Mouse (Mus musculus) embryonic facial prominence, embryonic 11.5 days (tissue): ENCODE data around the gene Scube3. TPM values are rescaled to one million over a fixed set of nuclear protein-coding genes. Genes with fewer than 3 reads are reported as not detected.

Experiments used
- ATAC-seq: fragments of 200-750 bp; cut with Nextera tagmentation; replicated peaks from 2 replicates; pipeline ENCODE4 v1.8.0; 2017; ENCODE audit warnings: low read depth; ENCODE audit not compliant: insufficient number of reproducible peaks, low FRiP score, low TSS enrichment
- DNase-seq: peaks from one replicate; pipeline ENCODE4 v3.0.0-alpha.2; 2015; ENCODE audit warnings: low spot score
- H3K27ac ChIP-seq: fragments of 300-500 bp; sonication (generic); replicated peaks from 2 replicates; pipeline ENCODE4 v1.5.1; 2014; ENCODE audit warnings: mild to moderate bottlenecking, low read depth, low read length, control low read depth
- H3K27me3 ChIP-seq: fragments of 300-500 bp; sonication (generic); 2 replicates; pipeline ENCODE4 v1.6.1; 2014; ENCODE audit warnings: mild to moderate bottlenecking, low read length, moderate library complexity, mixed read lengths; ENCODE audit not compliant: control insufficient read depth, insufficient read depth
- H3K36me3 ChIP-seq: fragments of 300-500 bp; sonication (generic); replicated peaks from 2 replicates; pipeline ENCODE4 v1.6.1; 2014; ENCODE audit warnings: low read depth, mild to moderate bottlenecking, low read length, moderate library complexity, mixed read lengths; ENCODE audit not compliant: control insufficient read depth, insufficient read depth
- H3K4me1 ChIP-seq: fragments of 300-500 bp; sonication (generic); 2 replicates; pipeline ENCODE4 v1.6.1; 2014; ENCODE audit warnings: low read length, mixed read lengths; ENCODE audit not compliant: control insufficient read depth, insufficient read depth
- H3K4me2 ChIP-seq: fragments of 300-500 bp; sonication (generic); 2 replicates; pipeline ENCODE4 v1.6.1; 2014; ENCODE audit warnings: low read depth, mild to moderate bottlenecking, control low read depth, low read length, moderate library complexity
- H3K4me3 ChIP-seq: fragments of 300-500 bp; sonication (generic); 2 replicates; pipeline ENCODE4 v1.5.1; 2014; ENCODE audit warnings: low read depth, low read length, control low read depth
- H3K9ac ChIP-seq: fragments of 300-500 bp; sonication (generic); replicated peaks from 2 replicates; pipeline ENCODE4 v1.6.1; 2014; ENCODE audit warnings: mild to moderate bottlenecking, control low read depth, low read length
- H3K9me3 ChIP-seq: fragments of 300-500 bp; sonication (generic); replicated peaks from 2 replicates; pipeline ENCODE4 v1.6.1; 2016; ENCODE audit warnings: mild to moderate bottlenecking, low read length, inconsistent platforms, mixed read lengths; ENCODE audit not compliant: control insufficient read depth
- WGBS: fragments of 180-500 bp; shearing (Covaris S2); extraction: QIAGEN DNeasy Blood & Tissue Kit; methylation state at CpG from one replicate; pipeline ENCODE4 v1.1.7; 2014; 5-methylcytosine and 5-hydroxymethylcytosine counted together
- polyA plus RNA-seq: library from polyadenylated mRNA; unstranded; fragments of >200 nt; fragmentation: Nextera tagmentation; extraction: Ambion mirVana; gene quantifications from 2 replicates; pipeline ENCODE4 v1.2.1, GENCODE M21; 2014

The Scube3 gene
- polyA plus RNA-seq, 1 experiment from 2014 or later, result 8.6 TPM

- no peak overlapping the region for H3K27ac ChIP-seq
- no peak for ATAC-seq
- no peaks in the 10 kb centered on the region for H3K27me3 ChIP-seq
- no peaks in the 10 kb centered on the region for H3K9me3 ChIP-seq
- WGBS, result 79% methylated on average over 15 of the region's 15 CpGs
- H3K36me3 ChIP-seq, result no peaks in the 10 kb centered on the region
- no peak for DNase-seq
- H3K4me3 ChIP-seq, result no peak overlapping the region
- H3K9ac ChIP-seq, result no peak overlapping the region
- H3K4me1 ChIP-seq, result no peaks in the 10 kb centered on the region
- H3K4me2 ChIP-seq, result no peak overlapping the region
These were observed 39.0 kb downstream of the Scube3 start for GRCm38 (mm10) chr17:28180783-28181544.

GRCm38 (mm10) chr17:28184971-28185638 lies 43.2 kb downstream of the Scube3 start:
- WGBS, result 87% methylated on average over 7 of the region's 7 CpGs
- peaks cover 4% of the 10 kb centered on the region; the same call in 1 of the 2 replicates for H3K36me3 ChIP-seq

DNA sequence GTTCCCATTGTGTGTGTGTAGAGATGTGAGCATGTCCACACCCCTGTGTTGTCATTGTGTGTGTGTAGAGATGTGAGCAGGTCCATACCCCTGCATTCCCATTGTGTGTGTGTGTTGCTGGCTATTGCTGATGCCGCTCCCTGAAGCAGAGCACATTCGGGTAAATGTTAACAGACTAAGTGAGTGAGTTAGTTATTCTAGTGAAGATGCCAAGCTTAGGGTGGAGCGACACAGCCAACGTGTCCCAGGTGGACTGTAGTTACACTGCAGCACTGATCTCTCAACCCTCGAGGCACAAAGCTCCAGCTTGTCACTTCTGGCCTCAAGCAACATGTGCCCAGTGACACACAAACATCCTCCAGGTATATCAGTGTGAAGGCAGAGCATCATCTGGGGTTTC lies 46.4 kb downstream of the Scube3 start:
- Histone ChIP-seq H3K4me3 (no peak overlapping the region), H3K4me1 (no peaks in the 10 kb centered on the region; the same call in 1 of the 2 replicates), H3K4me2 (no peak overlapping the region), H3K9me3 (no peaks in the 10 kb centered on the region), H3K36me3 (peaks cover 10% of the 10 kb centered on the region), H3K9ac (no peak overlapping the region), H3K27ac (no peak overlapping the region), H3K27me3 (no peaks in the 10 kb centered on the region)
- DNase-seq (no peak), ATAC-seq (no peak)
- WGBS, result 83% methylated on average over 5 of the region's 5 CpGs

More at GRCm38 (mm10) chr17:28184971-28185638, 43.2 kb downstream of the Scube3 start:
- DNase-seq (no peak), ATAC-seq (no peak)
- no peaks in the 10 kb centered on the region for H3K9me3 ChIP-seq
- no peaks in the 10 kb centered on the region for H3K4me1 ChIP-seq
- H3K4me3 ChIP-seq, result no peak overlapping the region
- H3K27ac ChIP-seq, result no peak overlapping the region
- H3K9ac ChIP-seq, result no peak overlapping the region
- no peak overlapping the region for H3K4me2 ChIP-seq
- no peaks in the 10 kb centered on the region for H3K27me3 ChIP-seq

- 88% methylated on average over 1 of the region's 1 CpGs for WGBS
- Histone ChIP-seq H3K4me3 (no peak overlapping the region), H3K27me3 (no peaks in the 10 kb centered on the region), H3K4me2 (no peak overlapping the region), H3K9me3 (no peaks in the 10 kb centered on the region), H3K9ac (no peak overlapping the region), H3K27ac (no peak overlapping the region), H3K4me1 (no peaks in the 10 kb centered on the region; the same call in 1 of the 2 replicates), H3K36me3 (peaks cover 13% of the 10 kb centered on the region)
- no peak for ATAC-seq
- no peak for DNase-seq
These were observed 50.8 kb downstream of the Scube3 start for GRCm38 (mm10) chr17:28192754-28193153.

- ATAC-seq, result no peak
- H3K27ac ChIP-seq, result no peak overlapping the region
- no peak overlapping the region for H3K4me3 ChIP-seq
- no peak overlapping the region for H3K4me2 ChIP-seq
- H3K9ac ChIP-seq, result no peak overlapping the region
- WGBS, result 87% methylated on average over 3 of the region's 3 CpGs
- no peak for DNase-seq
- H3K36me3 ChIP-seq, result peaks cover 15% of the 10 kb centered on the region
- no peaks in the 10 kb centered on the region for H3K27me3 ChIP-seq
- no peaks in the 10 kb centered on the region; the same call in 1 of the 2 replicates for H3K4me1 ChIP-seq
- no peaks in the 10 kb centered on the region for H3K9me3 ChIP-seq
These were observed 51.6 kb downstream of the Scube3 start for GRCm38 (mm10) chr17:28193559-28193958.

- Histone ChIP-seq H3K9me3 (no peaks in the 10 kb centered on the region), H3K4me1 (no peaks in the 10 kb centered on the region; the same call in 1 of the 2 replicates), H3K9ac (no peak overlapping the region), H3K36me3 (peaks cover 13% of the 10 kb centered on the region), H3K27me3 (no peaks in the 10 kb centered on the region), H3K4me3 (no peak overlapping the region), H3K27ac (no peak overlapping the region), H3K4me2 (no peak overlapping the region)
- DNase-seq (no peak), ATAC-seq (no peak)
- 96% methylated on average over 10 of the region's 10 CpGs for WGBS
These were observed 53.1 kb downstream of the Scube3 start for GRCm38 (mm10) chr17:28195033-28195432.

DNA sequence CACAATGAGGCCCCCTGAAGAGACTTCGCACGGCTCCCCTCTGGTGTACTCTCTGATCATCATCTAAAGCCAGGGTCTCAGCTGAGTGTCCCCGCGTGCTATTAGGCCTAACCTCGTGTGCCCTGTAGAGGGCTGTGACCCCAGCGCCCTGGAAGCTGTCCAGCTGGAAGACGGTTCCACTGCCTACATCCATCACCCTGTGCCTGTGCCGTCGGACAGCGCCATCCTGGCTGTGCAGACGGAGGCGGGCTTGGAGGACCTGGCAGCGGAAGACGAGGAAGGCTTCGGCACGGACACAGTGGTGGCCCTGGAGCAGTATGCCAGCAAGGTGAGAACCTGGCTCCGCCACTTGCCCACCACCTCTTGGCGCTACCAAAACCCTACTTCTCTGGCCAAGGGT lies 55.7 kb downstream of the Scube3 start:
- no peak overlapping the region for H3K4me2 ChIP-seq
- no peaks in the 10 kb centered on the region; the same call in 1 of the 2 replicates for H3K4me1 ChIP-seq
- H3K9ac ChIP-seq, result no peak overlapping the region
- no peak overlapping the region for H3K4me3 ChIP-seq
- no peaks in the 10 kb centered on the region for H3K9me3 ChIP-seq
- no peaks in the 10 kb centered on the region for H3K27me3 ChIP-seq
- no peak overlapping the region for H3K27ac ChIP-seq
- 83% methylated on average over 18 of the region's 18 CpGs for WGBS
- ATAC-seq, result no peak
- peaks cover 7% of the 10 kb centered on the region for H3K36me3 ChIP-seq
- no peak for DNase-seq

- no peak overlapping the region for H3K9ac ChIP-seq
- ATAC-seq (no peak), DNase-seq (no peak)
- no peak overlapping the region for H3K27ac ChIP-seq
- H3K4me1 ChIP-seq, result no peaks in the 10 kb centered on the region
- H3K27me3 ChIP-seq, result no peaks in the 10 kb centered on the region
- 80% methylated on average over 14 of the region's 14 CpGs for WGBS
- no peaks in the 10 kb centered on the region for H3K9me3 ChIP-seq
- no peak overlapping the region for H3K4me3 ChIP-seq
- H3K36me3 ChIP-seq, result peaks cover 7% of the 10 kb centered on the region
- H3K4me2 ChIP-seq, result no peak overlapping the region
These were observed 60.0 kb downstream of the Scube3 start for GRCm38 (mm10) chr17:28201982-28202381.
